Mouse (Mus musculus) yolk sac, embryonic 10.5 days (tissue): ENCODE results near the gene Uhrf1.

Experiments
- DNase-seq: peaks from one replicate; pipeline ENCODE4 v3.0.0-alpha.2; 2017; ENCODE audit warnings: low spot score

The Uhrf1 gene

DNA sequence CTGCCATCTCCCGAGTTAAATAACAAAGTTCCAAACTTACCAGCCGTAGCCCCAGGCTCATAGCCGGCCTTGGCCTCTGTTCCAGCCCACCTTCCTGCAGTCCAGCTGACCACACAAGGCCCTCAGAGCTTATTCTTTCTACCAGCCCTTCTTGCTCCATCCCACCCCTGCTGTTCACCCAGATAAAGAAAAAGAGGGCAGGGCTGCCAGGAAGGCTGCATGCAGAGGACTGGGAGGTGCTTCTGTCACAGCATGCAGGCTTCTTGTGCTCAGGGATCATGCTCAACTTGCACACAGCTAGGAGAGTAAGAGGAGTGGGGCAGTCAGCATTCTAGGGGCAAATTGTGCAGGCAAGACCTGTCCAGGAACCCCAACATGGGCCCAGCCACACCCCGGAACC lies 45.0 kb downstream of the Uhrf1 start:
- DNase-seq: no peak

DNA sequence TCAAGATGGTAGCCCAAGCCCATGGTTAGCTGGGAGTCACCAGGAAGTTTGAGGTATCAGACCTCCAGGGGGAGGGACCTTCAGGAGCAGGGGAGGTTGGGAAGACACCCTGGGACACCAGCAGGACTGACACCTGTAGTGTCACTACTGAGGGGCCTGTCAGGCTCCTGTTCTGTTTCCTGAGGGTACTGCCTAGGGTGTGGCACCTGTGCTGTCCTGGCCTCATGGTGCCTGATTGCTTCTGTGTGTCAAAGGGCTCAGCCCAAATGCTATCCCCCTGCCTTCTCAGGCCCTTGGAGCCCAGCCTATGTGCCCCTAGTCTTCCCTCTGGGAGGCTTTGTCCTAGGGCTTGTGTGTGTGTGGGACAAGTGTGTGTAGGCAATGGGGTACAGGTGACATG lies 45.5 kb downstream of the Uhrf1 start:
- no peak for DNase-seq

DNA sequence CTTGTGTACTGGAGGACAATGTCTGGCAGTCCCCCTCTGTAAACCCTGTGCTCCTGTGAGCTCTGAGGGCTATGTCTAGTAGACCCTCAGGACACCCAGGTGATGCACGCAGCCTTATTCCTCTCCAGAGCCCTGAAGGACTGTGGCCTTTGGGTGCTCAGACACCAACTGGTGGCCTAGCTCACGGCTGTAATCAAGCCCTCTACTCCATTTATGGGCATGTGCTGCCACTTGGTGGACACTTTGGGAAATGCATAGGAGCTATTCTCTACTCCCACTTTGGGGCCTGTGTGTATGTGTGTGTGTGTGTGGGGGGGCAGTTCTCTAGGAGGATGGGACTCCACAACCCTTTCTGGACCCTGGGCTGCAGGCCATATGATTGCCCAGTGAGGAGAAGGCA lies 47.6 kb downstream of the Uhrf1 start:
- DNase-seq: peak; percentile 59

DNA sequence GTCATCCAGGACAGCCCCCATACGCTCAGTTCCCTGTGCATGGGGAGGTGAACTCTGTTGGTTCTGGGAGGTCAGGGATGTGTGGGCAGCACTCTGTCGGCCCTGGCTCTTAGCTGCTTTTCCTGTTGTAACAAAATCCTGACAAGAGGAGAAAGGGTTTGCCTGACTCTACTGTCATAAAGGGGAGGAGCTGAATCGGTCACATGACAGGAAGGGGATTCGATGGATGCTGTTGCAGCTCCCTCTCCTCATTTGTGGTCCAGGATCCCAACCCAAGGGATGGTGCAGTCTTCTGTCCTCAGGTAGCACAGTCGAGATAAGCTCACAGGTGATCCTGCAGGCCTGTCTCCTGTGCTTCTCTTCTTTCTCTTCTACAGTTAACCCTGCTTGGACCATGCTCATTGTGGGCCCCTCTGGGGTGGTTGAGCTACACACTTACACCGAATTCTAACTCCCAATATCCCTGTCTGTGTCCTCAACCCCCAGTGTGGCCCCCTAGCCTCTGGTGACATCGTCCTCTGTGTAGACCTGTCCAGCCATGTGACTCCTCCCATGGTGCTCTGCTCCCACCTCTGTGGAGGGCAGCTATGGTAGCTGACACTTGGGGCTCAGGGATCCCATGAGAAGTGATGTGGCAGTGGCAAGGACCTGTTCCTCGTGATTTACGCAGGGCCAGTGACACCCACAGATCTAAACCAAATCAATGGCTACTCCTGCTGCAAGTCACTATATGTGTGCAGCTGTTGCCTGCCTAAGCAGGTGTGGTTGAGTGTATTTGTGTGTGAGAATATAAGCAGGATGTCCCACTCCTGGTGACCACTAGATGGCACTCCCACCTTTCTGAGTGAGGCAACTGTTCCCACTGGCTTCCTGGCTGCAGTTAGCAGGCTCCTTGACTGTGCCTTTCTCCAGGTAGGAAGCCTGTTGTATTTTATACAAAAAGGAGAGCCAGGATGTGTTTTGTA lies 54.1 kb downstream of the Uhrf1 start:
- DNase-seq: peak; percentile 55

DNA sequence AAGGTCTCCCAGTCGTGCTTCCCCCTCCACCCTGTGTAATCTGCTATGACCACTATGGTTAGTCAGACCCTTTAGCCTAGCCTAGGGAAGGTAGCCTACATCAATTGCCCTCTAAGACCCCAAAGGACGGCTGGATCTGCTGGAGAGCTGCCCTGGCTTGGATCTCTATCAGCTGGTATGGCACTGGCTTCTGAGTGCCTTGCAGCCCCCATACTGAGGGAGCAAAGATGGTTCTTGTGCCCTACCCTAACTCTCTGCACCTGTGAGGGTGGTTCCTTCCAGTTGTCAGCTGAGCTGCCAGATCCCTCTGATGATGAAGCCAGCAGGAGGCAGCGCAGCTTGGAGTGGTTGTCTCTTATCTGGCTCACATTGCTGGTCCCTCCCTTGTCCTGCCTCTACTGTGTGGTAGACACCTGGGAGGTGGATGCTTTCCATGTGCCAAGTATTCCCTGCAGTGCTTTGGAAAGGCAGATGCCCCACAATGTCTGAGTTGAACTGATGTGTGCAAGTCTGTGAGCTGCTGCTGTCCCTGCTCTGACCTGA lies 56.1 kb downstream of the Uhrf1 start:
- DNase-seq: no peak

DNA sequence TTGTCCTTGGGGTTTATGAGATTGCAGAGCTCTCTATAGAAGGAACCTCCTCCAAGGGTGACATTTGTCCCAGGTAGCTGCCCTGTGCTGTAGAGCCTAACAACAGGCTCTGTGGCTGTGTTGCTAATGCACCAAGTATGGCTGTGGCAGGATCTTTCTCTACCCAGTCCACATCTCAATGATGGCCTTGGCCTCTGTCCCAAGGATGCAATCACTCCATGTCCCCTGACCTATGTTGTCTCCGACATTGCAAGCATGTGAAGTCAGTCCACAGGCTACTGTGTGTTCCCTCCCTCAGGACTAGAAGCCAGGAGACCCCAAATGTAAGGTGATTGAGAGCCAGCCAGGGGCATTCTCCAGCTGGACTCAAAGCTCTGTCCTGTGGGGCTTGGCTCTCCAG lies 56.7 kb downstream of the Uhrf1 start:
- DNase-seq: no peak

DNA sequence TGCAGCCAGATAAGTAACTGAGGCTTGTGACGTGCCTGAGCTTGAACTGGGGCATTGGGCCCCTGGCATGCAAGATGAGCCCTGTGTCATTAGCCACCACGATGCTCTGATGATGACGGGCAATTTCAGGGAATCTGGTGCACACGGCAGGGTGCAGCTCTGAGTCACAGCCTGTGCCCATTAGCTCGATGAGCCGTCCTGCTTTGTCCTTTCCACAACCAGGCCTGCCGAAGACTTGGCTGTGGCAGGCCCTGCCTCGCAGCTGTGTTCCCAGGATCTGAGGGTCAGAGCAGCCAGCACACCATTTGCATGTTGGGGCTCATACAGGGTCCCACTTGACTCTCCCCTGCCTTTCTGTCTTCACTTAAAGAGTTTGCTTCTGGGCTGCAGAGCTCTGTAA lies 57.3 kb downstream of the Uhrf1 start:
- no peak for DNase-seq

DNA sequence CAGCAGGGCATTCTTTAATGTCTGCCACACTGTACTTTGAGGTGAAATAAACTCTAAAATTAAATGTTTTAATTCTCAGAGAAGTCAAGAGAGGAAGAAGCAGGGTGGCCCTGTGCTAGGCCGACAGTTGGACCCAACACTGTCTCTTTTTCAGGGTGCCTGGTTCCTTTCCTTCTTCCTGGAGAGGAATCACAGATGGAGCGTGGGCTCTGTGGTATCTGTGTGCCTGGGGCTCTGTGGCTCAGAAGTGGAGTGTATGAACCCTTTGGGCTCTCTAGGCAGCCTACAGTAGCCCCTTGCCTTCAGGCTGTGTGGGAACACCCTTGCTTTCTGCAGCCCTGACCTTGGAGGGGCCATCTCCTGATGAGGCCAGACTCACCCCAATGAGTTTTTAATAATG lies 58.4 kb downstream of the Uhrf1 start:
- no peak for DNase-seq

DNA sequence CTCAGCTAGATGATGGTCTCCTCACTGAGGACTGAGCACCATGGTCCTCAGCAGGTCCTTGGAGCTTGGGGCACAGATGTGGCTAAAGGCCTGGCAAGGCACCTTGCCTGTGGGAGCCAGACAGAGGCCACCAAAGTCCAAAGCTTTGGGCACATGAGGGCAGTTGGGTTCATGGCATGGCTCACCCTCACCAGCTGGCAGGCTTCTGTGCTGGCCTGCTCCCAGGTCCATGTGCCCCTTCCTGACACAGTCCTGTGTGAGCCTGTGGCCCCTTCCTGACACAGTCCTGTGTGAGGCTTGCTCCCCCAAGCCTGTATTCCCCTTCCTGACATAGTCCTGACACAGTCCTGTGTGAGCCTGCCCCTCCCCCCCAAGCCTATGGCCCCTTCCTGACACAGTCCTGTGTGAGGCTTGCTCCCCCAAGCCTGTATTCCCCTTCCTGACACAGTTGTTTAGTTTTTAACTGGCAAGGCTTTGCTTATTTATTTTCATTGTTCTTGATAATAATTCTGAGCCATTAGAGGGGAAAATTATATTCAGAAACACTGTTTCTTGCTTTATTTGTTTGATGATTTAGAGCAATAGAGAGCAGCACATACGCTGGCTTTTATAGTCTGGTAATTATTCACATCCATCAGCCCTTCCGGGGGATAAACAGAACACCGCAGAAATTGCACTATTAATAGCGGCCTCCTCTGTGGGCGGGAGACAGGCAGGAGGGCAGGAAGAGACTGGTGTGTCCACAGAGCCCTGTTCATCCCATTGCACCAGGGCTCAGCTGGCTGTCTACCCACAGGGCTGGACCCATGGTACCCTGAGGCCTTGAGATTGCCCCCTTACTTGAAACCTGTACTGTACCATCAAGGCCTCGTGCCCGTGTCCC lies 62.9 kb downstream of the Uhrf1 start:
- no peak for DNase-seq

DNA sequence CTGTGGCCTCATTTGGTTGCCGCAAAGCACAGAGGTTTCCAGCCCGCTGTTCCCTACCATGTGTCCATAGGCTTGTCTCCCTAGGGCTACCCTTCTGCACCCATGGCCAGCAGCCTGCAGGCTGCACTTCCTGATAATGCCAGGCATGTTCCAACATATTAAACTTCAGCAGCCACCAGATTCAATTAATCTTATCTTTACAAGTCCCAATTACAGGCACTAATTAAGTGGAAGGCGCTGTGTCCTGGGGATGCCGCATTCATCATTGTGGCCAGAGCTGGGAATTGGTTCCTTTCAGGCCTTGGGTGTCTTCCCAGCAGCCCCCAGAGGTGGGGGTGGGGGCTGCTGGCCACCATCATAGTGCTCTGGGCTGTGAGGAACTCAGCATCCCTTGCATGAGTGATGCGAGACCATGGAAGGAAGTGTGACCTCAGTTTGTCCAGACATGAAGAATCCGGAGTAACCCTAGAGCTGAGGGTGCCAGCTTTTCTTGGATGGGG lies 65.2 kb downstream of the Uhrf1 start:
- DNase-seq: no peak

DNA sequence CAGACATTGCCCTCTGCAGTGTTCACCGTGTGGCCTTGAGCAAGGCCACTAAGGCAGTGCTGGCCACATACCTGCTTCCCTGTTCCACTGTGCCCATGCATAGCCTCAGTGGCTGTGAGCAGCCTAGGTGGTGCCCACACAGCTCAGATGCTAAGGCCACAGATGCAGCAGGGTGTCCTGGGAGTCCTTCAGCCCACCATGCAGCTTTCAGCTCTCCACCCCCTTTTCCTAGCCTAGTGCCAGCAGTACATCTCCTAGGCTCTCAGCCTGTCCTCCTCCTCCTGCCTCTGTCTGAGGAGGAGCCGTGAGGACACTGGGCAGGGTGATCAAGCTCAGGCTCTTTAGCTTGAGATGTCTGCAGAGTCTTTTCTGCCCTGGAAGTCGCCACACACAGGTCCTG lies 67.0 kb downstream of the Uhrf1 start:
- DNase-seq: no peak

DNA sequence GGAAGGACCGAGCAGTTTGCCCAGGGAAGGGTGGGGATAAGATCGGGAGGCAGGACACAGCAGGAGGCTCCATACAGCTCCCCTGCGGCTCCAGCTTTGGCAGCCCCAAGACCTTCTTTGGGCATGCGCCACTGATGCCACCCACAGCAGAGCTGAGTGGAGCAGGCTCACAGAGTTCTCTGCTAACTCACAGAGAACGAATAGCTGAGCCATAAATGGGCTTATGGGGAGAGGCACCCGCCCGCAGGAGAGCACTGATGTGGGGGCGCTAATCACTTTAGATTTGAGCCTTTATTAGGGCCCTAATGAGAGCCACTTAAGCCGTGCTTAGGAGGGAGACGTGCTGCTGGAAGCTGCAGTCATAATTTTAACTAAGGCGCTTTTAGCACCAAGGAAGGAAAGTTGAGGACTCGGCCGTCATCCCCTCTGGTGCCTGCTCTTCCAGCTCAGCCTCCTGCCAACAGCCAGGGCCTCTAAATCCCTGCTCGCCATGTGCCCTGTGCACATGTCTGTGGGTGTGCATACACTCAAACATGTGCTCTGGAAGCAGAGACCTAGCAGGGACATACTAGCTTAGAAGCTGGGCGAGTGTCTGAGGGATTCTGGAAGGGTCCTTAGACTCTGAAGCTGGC lies 68.0 kb downstream of the Uhrf1 start:
- DNase-seq: no peak

DNA sequence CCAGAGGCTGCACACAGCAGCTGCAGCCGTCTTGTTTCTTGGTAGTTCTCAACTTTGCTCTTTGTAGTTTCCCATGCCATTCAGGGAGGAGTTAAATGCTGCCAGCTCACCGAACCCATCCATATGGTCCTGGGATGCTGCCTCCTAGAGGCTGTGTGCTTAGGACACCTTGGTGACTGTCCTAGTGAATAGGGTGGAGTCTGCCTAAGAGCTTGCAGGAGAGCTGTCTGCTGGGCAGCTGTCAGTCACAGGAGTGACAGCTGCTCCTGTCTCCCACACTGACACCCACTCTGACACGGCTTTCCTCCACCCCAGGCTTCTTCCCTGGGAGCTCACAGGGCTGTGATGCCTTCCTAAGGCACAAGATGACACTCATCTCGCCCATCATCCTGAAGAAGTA lies 69.0 kb downstream of the Uhrf1 start:
- no peak for DNase-seq
